Comparison of ENCODE assay signal across 9 mouse cellular contexts in genomic region chr5:148547870-148548456, GRCm38 (mm10). TPM values are rescaled to one million over a fixed set of nuclear protein-coding genes. Genes with fewer than 3 reads are reported as not detected.
DNase-seq lines count a peak whose midpoint lies in the region; ATAC-seq and TF ChIP-seq lines count a peak whose summit lies in the region.
"Had no signal": no experiment of that assay in that cellular context is flagged by ENCODE, and none has a peak within 500 bp of the region (broad histone marks: within the 10 kb centered on the region; RNA-seq: fewer than 3 reads in every experiment).

No protein-coding gene starts in this region.

- peak overlapping the region; percentile 19 for H3K4me2 ChIP-seq in lung, embryonic 14.5 days

- 14% methylated on average over 10 of the region's 10 CpGs for WGBS in lung, embryonic 14.5 days
- 22% methylated on average over 10 of the region's 10 CpGs for WGBS in olfactory bulb, adult 2 months

- TF ChIP-seq CTCF in lung, embryonic 14.5 days (IDR thresholded peaks at IDR 0.05; ENCODE audit: low read depth), result peak; percentile 51
- no peak for TF ChIP-seq CTCF in olfactory bulb, adult 2 months (IDR thresholded peaks at IDR 0.05; ENCODE audit: insufficient read depth, low read depth, low read length)

- no peak overlapping the region; the same call in 1 of the 2 replicates for H3K27ac ChIP-seq in lung, embryonic 14.5 days (ENCODE audit: low read depth)
- no peak overlapping the region for H3K27ac ChIP-seq in olfactory bulb, adult 2 months (ENCODE audit: insufficient read depth, low read depth, low read length)

- ATAC-seq in lung, embryonic 14.5 days (ENCODE audit: insufficient read depth), result no peak
- peak; percentile 9 for ATAC-seq in inflammation-experienced regulatory T-cells, adult 6 months

- H3K9ac ChIP-seq in lung, embryonic 14.5 days, result no peak overlapping the region

- no peaks in the 10 kb centered on the region for H3K27me3 ChIP-seq in lung, embryonic 14.5 days (ENCODE audit: insufficient read depth, low read length)

- no peaks in the 10 kb centered on the region for H3K36me3 ChIP-seq in lung, embryonic 14.5 days (ENCODE audit: insufficient read depth)

- H3K9me3 ChIP-seq in lung, embryonic 14.5 days (ENCODE audit: low read depth, low read length), result no peaks in the 10 kb centered on the region

- peak; percentile 26 for DNase-seq in adrenal gland, adult 2 months
- no peak for DNase-seq in adrenal gland, adult 8-10 months
- DNase-seq in lung, embryonic 14.5 days, result peak; percentile 91
- DNase-seq in lung, postnatal 4 days, result no peak
- DNase-seq in thymus, postnatal 14 days, result no peak
- DNase-seq in cerebellum, postnatal 36 days, result no peak
- DNase-seq: right cerebral cortex, postnatal 25 days had no signal

- TF ChIP-seq POLR2A in olfactory bulb, adult 2 months (IDR thresholded peaks at IDR 0.05; ENCODE audit: insufficient read depth, low read depth, low read length), result no peak

- no peak overlapping the region for H3K4me3 ChIP-seq in lung, embryonic 14.5 days (ENCODE audit: low read depth, low read length)
- peak overlapping the region; percentile 30 for H3K4me3 ChIP-seq in olfactory bulb, adult 2 months (ENCODE audit: insufficient read depth, low read depth, low read length)

- H3K4me1 ChIP-seq in lung, embryonic 14.5 days (ENCODE audit: insufficient read depth), result peaks cover 21% of the 10 kb centered on the region
- peaks cover 12% of the 10 kb centered on the region for H3K4me1 ChIP-seq in olfactory bulb, adult 2 months (ENCODE audit: control insufficient read depth, insufficient read depth, low read length)

RNA-seq across cellular contexts. Expression of gene Ubl3, which starts 4.6 kb away (rescaled TPM):
- total RNA-seq in adrenal gland, adult 2 months (2021), result 100 to 1,000 TPM; 163 to 167 TPM
- 90.5 and 90.9 TPM in 2 replicates for polyA plus RNA-seq in adrenal gland, adult 2 months (2012; rRNA removed)
- total RNA-seq in adrenal gland, adult 8-10 months (2022), result 100 to 1,000 TPM; 150 to 176 (median 164) TPM
- polyA plus RNA-seq in lung, embryonic 14.5 days (2014; fragmentation: Nextera tagmentation; extraction: Ambion mirVana), result 86.3 and 89.0 TPM in 2 replicates
- 10 to 100 TPM; 84.6 to 85.6 (median 85.1) TPM for polyA plus RNA-seq in inflammation-experienced regulatory T-cells, adult 6 months (2017; shearing (Covaris generic))
- not detected in 2 replicates for polyA plus RNA-seq in olfactory bulb, adult 2 months (2012; ENCODE audit: insufficient read depth, insufficient read length, low replicate concordance, missing spikeins)

Comparison
In these comparisons a context has a peak if more than half of its experiments do, and no peak if none do; other contexts are left out.
1. DNase-seq: peak in adrenal gland, adult 2 months (single experiment) and lung, embryonic 14.5 days (single experiment); none in adrenal gland, adult 8-10 months (single experiment), lung, postnatal 4 days (0 of 2), thymus, postnatal 14 days (single experiment) and cerebellum, postnatal 36 days (0 of 2).